Mouse (Mus musculus) ES-Bruce4 (cell line): ENCODE results near the gene Hexa. TPM values are rescaled to one million over a fixed set of nuclear protein-coding genes. Genes with fewer than 3 reads are reported as not detected.
A peak's percentile ranks its signal among the peaks of the same experiment; 100 is the strongest.

Source experiments
- H3K27ac ChIP-seq: 2 replicates; pipeline ENCODE4 v1.5.1; 2012; ENCODE audit warnings: low read length, inconsistent platforms; ENCODE audit not compliant: insufficient read depth
- H3K27me3 ChIP-seq: 2 replicates; pipeline ENCODE4 v1.6.1; 2012; ENCODE audit warnings: mild to moderate bottlenecking, low read length, inconsistent platforms; ENCODE audit not compliant: control insufficient read depth, poor library complexity, insufficient read depth, severe bottlenecking
- H3K36me3 ChIP-seq: 2 replicates; pipeline ENCODE4 v1.6.1; 2012; ENCODE audit warnings: inconsistent platforms, mild to moderate bottlenecking, low read length, moderate library complexity; ENCODE audit not compliant: control insufficient read depth, poor library complexity, insufficient read depth, severe bottlenecking
- H3K4me1 ChIP-seq: one replicate; pipeline ENCODE4 v1.8.1; 2011; ENCODE audit warnings: low read length; ENCODE audit not compliant: control insufficient read depth, insufficient read depth
- H3K4me3 ChIP-seq: 2 replicates; pipeline ENCODE4 v1.5.1; 2011; ENCODE audit warnings: low read depth, mild to moderate bottlenecking, low read length
- H3K9ac ChIP-seq: 2 replicates; pipeline ENCODE4 v1.6.1; 2012; ENCODE audit warnings: low read depth, mild to moderate bottlenecking, inconsistent platforms; ENCODE audit not compliant: poor library complexity, severe bottlenecking
- H3K9me3 ChIP-seq: replicated peaks from 2 replicates; pipeline ENCODE4 v1.6.1; 2012; ENCODE audit warnings: mild to moderate bottlenecking, low read length, inconsistent platforms; ENCODE audit not compliant: control insufficient read depth, poor library complexity, insufficient read depth, severe bottlenecking
- CTCF ChIP-seq: IDR thresholded peaks from one replicate; pipeline ENCODE4 v1.8.1; 2011; ENCODE audit warnings: low read depth, low read length
- EP300 ChIP-seq: IDR thresholded peaks from 2 replicates; pipeline ENCODE4 v1.6.1; 2011; ENCODE audit warnings: low read depth, low read length; ENCODE audit not compliant: insufficient read depth
- POLR2A ChIP-seq: IDR thresholded peaks from one replicate; pipeline ENCODE4 v1.8.1; 2011; ENCODE audit warnings: low read length; ENCODE audit not compliant: insufficient read depth
- polyA plus RNA-seq: library from polyadenylated mRNA; stranded (reverse); fragments of >200 nt; gene quantifications from 2 replicates; pipeline ENCODE4 v1.2.4, GENCODE M21; 2011; ENCODE audit warnings: low read depth; ENCODE audit not compliant: missing spikeins, insufficient read depth, insufficient read length

The Hexa gene
- polyA plus RNA-seq, 1 experiment = 75.6 TPM

GRCm38 (mm10) chr9:59519396-59519795 is 19.9 kb upstream of the Hexa start:
- no peak overlapping the region for H3K27ac ChIP-seq
- no peaks in the 10 kb centered on the region for H3K9me3 ChIP-seq
- H3K4me3 ChIP-seq = no peak overlapping the region
- TF ChIP-seq POLR2A (no peak), CTCF (no peak), EP300 (no peak)
- H3K9ac ChIP-seq = no peak overlapping the region
- no peaks in the 10 kb centered on the region for H3K27me3 ChIP-seq
- no peaks in the 10 kb centered on the region for H3K36me3 ChIP-seq
- no peaks in the 10 kb centered on the region for H3K4me1 ChIP-seq

- Histone ChIP-seq H3K27ac (no peak overlapping the region), H3K4me3 (no peak overlapping the region), H3K9ac (no peak overlapping the region), H3K36me3 (no peaks in the 10 kb centered on the region), H3K27me3 (no peaks in the 10 kb centered on the region), H3K4me1 (no peaks in the 10 kb centered on the region), H3K9me3 (no peaks in the 10 kb centered on the region)
- no peak for TF ChIP-seq POLR2A
- no peak for TF ChIP-seq CTCF
- TF ChIP-seq EP300 = no peak
Observed at GRCm38 (mm10) chr9:59522906-59523305, 16.4 kb upstream of the Hexa start.

- Histone ChIP-seq H3K27me3 (no peaks in the 10 kb centered on the region), H3K9ac (no peak overlapping the region), H3K27ac (no peak overlapping the region), H3K4me3 (no peak overlapping the region), H3K4me1 (no peaks in the 10 kb centered on the region), H3K36me3 (no peaks in the 10 kb centered on the region), H3K9me3 (no peaks in the 10 kb centered on the region)
- TF ChIP-seq POLR2A (no peak), CTCF (no peak), EP300 (no peak)
Observed at GRCm38 (mm10) chr9:59526727-59527126, 12.6 kb upstream of the Hexa start.

GRCm38 (mm10) chr9:59527580-59527979 is 11.8 kb upstream of the Hexa start:
- H3K36me3 ChIP-seq = no peaks in the 10 kb centered on the region
- H3K9me3 ChIP-seq = no peaks in the 10 kb centered on the region
- H3K27ac ChIP-seq = no peak overlapping the region
- H3K4me1 ChIP-seq = no peaks in the 10 kb centered on the region
- TF ChIP-seq EP300 (no peak), POLR2A (no peak), CTCF (no peak)
- no peak overlapping the region for H3K4me3 ChIP-seq
- H3K27me3 ChIP-seq = no peaks in the 10 kb centered on the region
- no peak overlapping the region for H3K9ac ChIP-seq

- H3K36me3 ChIP-seq = no peaks in the 10 kb centered on the region
- TF ChIP-seq POLR2A (no peak), CTCF (no peak), EP300 (no peak)
- no peak overlapping the region for H3K4me3 ChIP-seq
- H3K27ac ChIP-seq = no peak overlapping the region
- H3K27me3 ChIP-seq = no peaks in the 10 kb centered on the region
- H3K4me1 ChIP-seq = no peaks in the 10 kb centered on the region
- no peaks in the 10 kb centered on the region for H3K9me3 ChIP-seq
- H3K9ac ChIP-seq = no peak overlapping the region
Observed at GRCm38 (mm10) chr9:59528274-59528673, 11.1 kb upstream of the Hexa start.

- TF ChIP-seq EP300 (peak; percentile 61; the same call in 1 of the 2 replicates), CTCF (no peak), POLR2A (no peak)
- Histone ChIP-seq H3K9ac (no peak overlapping the region), H3K27me3 (no peaks in the 10 kb centered on the region), H3K27ac (peak overlapping the region; percentile 85), H3K4me3 (no peak overlapping the region), H3K9me3 (no peaks in the 10 kb centered on the region), H3K36me3 (no peaks in the 10 kb centered on the region), H3K4me1 (no peaks in the 10 kb centered on the region)
Observed at GRCm38 (mm10) chr9:59531645-59532044, 7.7 kb upstream of the Hexa start.
